8 mouse cellular contexts compared by ENCODE assay signal in the genomic region with DNA sequence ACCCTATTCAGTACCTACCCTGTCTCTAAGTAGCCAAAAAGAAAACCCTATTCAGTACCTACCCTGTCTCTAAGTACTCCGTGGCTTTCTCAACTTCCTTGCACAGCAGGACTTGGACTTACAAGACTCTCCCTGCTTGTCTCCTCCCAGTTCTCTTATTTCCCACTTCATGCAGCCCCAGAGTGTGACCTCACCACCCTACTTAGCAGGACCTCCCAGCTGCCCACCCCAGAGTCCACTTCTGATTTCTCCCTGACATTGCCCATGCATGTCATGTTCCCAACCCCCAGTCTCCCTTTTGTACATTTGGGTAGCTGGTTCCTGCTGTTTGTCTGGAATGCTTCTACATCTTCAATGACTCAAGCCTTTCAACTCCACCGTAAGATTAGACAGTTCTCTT. TPM values are rescaled to one million over a fixed set of nuclear protein-coding genes. Genes with fewer than 3 reads are reported as not detected.
DNase-seq lines count a peak whose midpoint lies in the region; ATAC-seq and TF ChIP-seq lines count a peak whose summit lies in the region.

No protein-coding gene starts in this region.

- H3K9ac ChIP-seq in ES-E14 (ENCODE audit: insufficient read depth, low read depth, low read length, poor library complexity, severe bottlenecking), result peak overlapping the region; percentile 50; the same call in 1 of the 2 replicates
- peak overlapping the region; percentile 98 for H3K9ac ChIP-seq in forebrain, embryonic 15.5 days (replicated peaks)
- peak overlapping the region; percentile 98 for H3K9ac ChIP-seq in midbrain, embryonic 15.5 days

- ATAC-seq in forebrain, embryonic 15.5 days (replicated peaks), result no peak
- no peak for ATAC-seq in midbrain, embryonic 15.5 days (replicated peaks)

- H3K4me1 ChIP-seq in ES-E14 (ENCODE audit: control insufficient read depth in 2 of 2, insufficient read depth in 2 of 2, low read length in 2 of 2, poor library complexity in 1 of 2), result peaks cover 3 to 12% of the 10 kb centered on the region in 2 experiments; a peak in 2 of 4 replicates
- H3K4me1 ChIP-seq in forebrain, embryonic 15.5 days, result peaks cover 33% of the 10 kb centered on the region
- H3K4me1 ChIP-seq in limb, embryonic 10.5 days, result peaks cover 36% of the 10 kb centered on the region
- peaks cover 21% of the 10 kb centered on the region for H3K4me1 ChIP-seq in midbrain, embryonic 15.5 days

- H3K4me3 ChIP-seq in ES-E14 (ENCODE audit: insufficient read depth in 1 of 2, low read depth in 1 of 2, low read length in 2 of 2, poor library complexity in 1 of 2, severe bottlenecking in 1 of 2), result peak overlapping the region; percentile 85 to 90
- peak overlapping the region; percentile 90 for H3K4me3 ChIP-seq in forebrain, embryonic 15.5 days
- H3K4me3 ChIP-seq in limb, embryonic 10.5 days, result peak overlapping the region; percentile 99
- peak overlapping the region; percentile 90 for H3K4me3 ChIP-seq in midbrain, embryonic 15.5 days

- peak; percentile 64 for DNase-seq in cerebellum, adult 11-12 months
- DNase-seq in cerebellum, adult 9-11 months, result no peak
- no peak for DNase-seq in ES-E14 (ENCODE audit: low read depth, low spot score)
- no peak for DNase-seq in limb, embryonic 10.5 days (ENCODE audit: low spot score)
- no peak for DNase-seq in frontal cortex, postnatal 25 days (ENCODE audit: low spot score in 2 of 2)
- no peak for DNase-seq in thymus, postnatal 25 days

- 4% methylated on average over 2 of the region's 2 CpGs for WGBS in forebrain, embryonic 15.5 days
- WGBS in limb, embryonic 10.5 days, result 26% methylated on average over 2 of the region's 2 CpGs
- 2% methylated on average over 2 of the region's 2 CpGs for WGBS in midbrain, embryonic 15.5 days

- H3K27me3 ChIP-seq in forebrain, embryonic 15.5 days, result no peaks in the 10 kb centered on the region
- H3K27me3 ChIP-seq in limb, embryonic 10.5 days (ENCODE audit: low read depth, poor library complexity, severe bottlenecking), result no peaks in the 10 kb centered on the region
- no peaks in the 10 kb centered on the region for H3K27me3 ChIP-seq in midbrain, embryonic 15.5 days (replicated peaks)

- peak overlapping the region; percentile 99; the same call in 1 of the 2 replicates for H3K27ac ChIP-seq in ES-E14 (ENCODE audit: insufficient read depth, low read depth, low read length, poor library complexity, severe bottlenecking)
- peak overlapping the region; percentile 100 for H3K27ac ChIP-seq in forebrain, embryonic 15.5 days (replicated peaks)
- H3K27ac ChIP-seq in limb, embryonic 10.5 days, result peak overlapping the region; percentile 100
- H3K27ac ChIP-seq in midbrain, embryonic 15.5 days, result peak overlapping the region; percentile 100

- peak overlapping the region; percentile 80 for H3K4me2 ChIP-seq in forebrain, embryonic 15.5 days (replicated peaks)
- H3K4me2 ChIP-seq in midbrain, embryonic 15.5 days, result peak overlapping the region; percentile 88

- H3K36me3 ChIP-seq in ES-E14 (ENCODE audit: control insufficient read depth, insufficient read depth, low read length, poor library complexity, severe bottlenecking), result peaks cover 10% of the 10 kb centered on the region
- H3K36me3 ChIP-seq in forebrain, embryonic 15.5 days, result no peaks in the 10 kb centered on the region
- H3K36me3 ChIP-seq in limb, embryonic 10.5 days, result peaks cover 23% of the 10 kb centered on the region
- H3K36me3 ChIP-seq in midbrain, embryonic 15.5 days (replicated peaks), result no peaks in the 10 kb centered on the region

- in situ Hi-C loops in ES-E14 (cut with MboI; ENCODE audit: low sequenced_read_pairs in 2 of 2, unreplicated experiment in 2 of 2), result no loop called here

- H3K9me3 ChIP-seq in ES-E14 (ENCODE audit: control insufficient read depth, insufficient read depth, low read depth, low read length), result no peaks in the 10 kb centered on the region
- H3K9me3 ChIP-seq in forebrain, embryonic 15.5 days, result no peaks in the 10 kb centered on the region
- no peaks in the 10 kb centered on the region for H3K9me3 ChIP-seq in limb, embryonic 10.5 days (replicated peaks)
- H3K9me3 ChIP-seq in midbrain, embryonic 15.5 days, result no peaks in the 10 kb centered on the region

TF ChIP-seq in ES-E14, 5 proteins besides CTCF, POLR2A, EP300 and RAD21:
- TF ChIP-seq HCFC1 (IDR thresholded peaks at IDR 0.05; ENCODE audit: borderline replicate concordance, insufficient read depth, low read length) (no peak), ZC3H11A (IDR thresholded peaks at IDR 0.05; ENCODE audit: borderline replicate concordance, low read depth, low read length) (no peak), MAFK (IDR thresholded peaks at IDR 0.05; ENCODE audit: insufficient read depth, low read depth, low read length) (no peak), CHD2 (IDR thresholded peaks at IDR 0.05; ENCODE audit: low read depth, low read length) (no peak), ZNF384 (IDR thresholded peaks at IDR 0.05; ENCODE audit: low read depth, low read length) (no peak)
TF ChIP-seq in ES-E14: peak in this region for 0.

RNA-seq across cellular contexts. Expression of a gene that starts 1.1 kb away (rescaled TPM):
- 257 and 321 TPM in 2 replicates for total RNA-seq in ES-E14 (2012; rRNA removed)
- polyA plus RNA-seq in forebrain, embryonic 15.5 days (2015; fragmentation: Nextera tagmentation; extraction: Ambion mirVana), result 132 and 133 TPM in 2 replicates
- 140 and 145 TPM in 2 replicates for polyA plus RNA-seq in limb, embryonic 10.5 days (2016; fragmentation: Nextera tagmentation; extraction: Ambion mirVana)
- polyA plus RNA-seq in midbrain, embryonic 15.5 days (2015; fragmentation: Nextera tagmentation; extraction: Ambion mirVana), result 137 and 140 TPM in 2 replicates

RNA-seq across cellular contexts. Expression of a gene that starts 4.2 kb away (rescaled TPM):
- total RNA-seq in ES-E14 (2012; rRNA removed), result 18.5 and 24.5 TPM in 2 replicates
- polyA plus RNA-seq in forebrain, embryonic 15.5 days (2015; fragmentation: Nextera tagmentation; extraction: Ambion mirVana), result 12.9 and 13.0 TPM in 2 replicates
- polyA plus RNA-seq in limb, embryonic 10.5 days (2016; fragmentation: Nextera tagmentation; extraction: Ambion mirVana), result 4.2 and 5.3 TPM in 2 replicates
- 17.2 and 18.8 TPM in 2 replicates for polyA plus RNA-seq in midbrain, embryonic 15.5 days (2015; fragmentation: Nextera tagmentation; extraction: Ambion mirVana)

RNA-seq across cellular contexts. Expression of a gene that starts 19.6 kb away (rescaled TPM):
- 0.31 TPM in 1 of 2 replicates, not detected in the other for total RNA-seq in ES-E14 (2012; rRNA removed)
- polyA plus RNA-seq in forebrain, embryonic 15.5 days (2015; fragmentation: Nextera tagmentation; extraction: Ambion mirVana), result 1.0 and 1.4 TPM in 2 replicates
- 0.18 and 0.40 TPM in 2 replicates for polyA plus RNA-seq in limb, embryonic 10.5 days (2016; fragmentation: Nextera tagmentation; extraction: Ambion mirVana)
- polyA plus RNA-seq in midbrain, embryonic 15.5 days (2015; fragmentation: Nextera tagmentation; extraction: Ambion mirVana), result 0.27 and 0.65 TPM in 2 replicates

RNA-seq across cellular contexts. Expression of a gene that starts 29.4 kb away (rescaled TPM):
- total RNA-seq in ES-E14 (2012; rRNA removed), result 3.1 and 5.0 TPM in 2 replicates
- 0.88 and 0.91 TPM in 2 replicates for polyA plus RNA-seq in forebrain, embryonic 15.5 days (2015; fragmentation: Nextera tagmentation; extraction: Ambion mirVana)
- 0.18 and 0.51 TPM in 2 replicates for polyA plus RNA-seq in limb, embryonic 10.5 days (2016; fragmentation: Nextera tagmentation; extraction: Ambion mirVana)
- polyA plus RNA-seq in midbrain, embryonic 15.5 days (2015; fragmentation: Nextera tagmentation; extraction: Ambion mirVana), result 0.79 and 1.2 TPM in 2 replicates

RNA-seq across cellular contexts. Expression of a gene that starts 31.4 kb away (rescaled TPM):
- total RNA-seq in ES-E14 (2012; rRNA removed), result 0.54 TPM in 1 of 2 replicates, not detected in the other
- polyA plus RNA-seq in forebrain, embryonic 15.5 days (2015; fragmentation: Nextera tagmentation; extraction: Ambion mirVana), result 0.15 TPM in 1 of 2 replicates, not detected in the other
- 0.31 and 0.66 TPM in 2 replicates for polyA plus RNA-seq in limb, embryonic 10.5 days (2016; fragmentation: Nextera tagmentation; extraction: Ambion mirVana)
- not detected in 2 replicates for polyA plus RNA-seq in midbrain, embryonic 15.5 days (2015; fragmentation: Nextera tagmentation; extraction: Ambion mirVana)
